Mouse (Mus musculus): ENCODE measurements around the gene Exosc5. TPM values are rescaled to one million over a fixed set of nuclear protein-coding genes. Genes with fewer than 3 reads are reported as not detected.
A peak's percentile ranks its signal among the peaks of the same experiment; 100 is the strongest.

Exosc5 gene
- polyA plus RNA-seq, 1 experiment from 2014 or later = 49.2 TPM

- ATAC-seq (peak; percentile 18; the same call in 1 of the 2 replicates), DNase-seq (no peak)
- no peak overlapping the region for H3K9ac ChIP-seq (replicated peaks)
- WGBS (ENCODE audit: insufficient replicate concordance) = 40% methylated on average over 5 of the region's 5 CpGs
- H3K4me2 ChIP-seq (ENCODE audit: low read depth, low read length) = no peak overlapping the region
- peak overlapping the region; percentile 73 for H3K27ac ChIP-seq (ENCODE audit: low read depth)
- peaks cover 56% of the 10 kb centered on the region for H3K36me3 ChIP-seq (replicated peaks; ENCODE audit: insufficient read depth, low read length)
- no peak for TF ChIP-seq EP300 (IDR thresholded peaks at IDR 0.05; ENCODE audit: low read depth)
- TF ChIP-seq CTCF (IDR thresholded peaks at IDR 0.05; ENCODE audit: low read depth) = no peak
- peaks cover 18% of the 10 kb centered on the region for H3K4me1 ChIP-seq (ENCODE audit: insufficient read depth)
- no peaks in the 10 kb centered on the region for H3K27me3 ChIP-seq (ENCODE audit: insufficient read depth, low read length)
- no peaks in the 10 kb centered on the region for H3K9me3 ChIP-seq (ENCODE audit: low read length)
- no peak overlapping the region for H3K4me3 ChIP-seq (ENCODE audit: low read depth, low read length)
Observed at GRCm38 (mm10) chr7:25632679-25633078, 26.3 kb upstream of the Exosc5 start.

- WGBS (ENCODE audit: insufficient replicate concordance) = 71% methylated on average over 3 of the region's 3 CpGs
- peak; percentile 52 for DNase-seq
- no peak overlapping the region; the same call in 1 of the 2 replicates for H3K9ac ChIP-seq (replicated peaks)
- ATAC-seq = peak; percentile 46
- TF ChIP-seq EP300 (IDR thresholded peaks at IDR 0.05; ENCODE audit: low read depth) (no peak), CTCF (IDR thresholded peaks at IDR 0.05; ENCODE audit: low read depth) (no peak)
- peaks cover 50% of the 10 kb centered on the region for H3K36me3 ChIP-seq (replicated peaks; ENCODE audit: insufficient read depth, low read length)
- no peaks in the 10 kb centered on the region for H3K27me3 ChIP-seq (ENCODE audit: insufficient read depth, low read length)
- H3K4me3 ChIP-seq (ENCODE audit: low read depth, low read length) = no peak overlapping the region
- H3K27ac ChIP-seq (ENCODE audit: low read depth) = peak overlapping the region; percentile 73
- no peak overlapping the region for H3K4me2 ChIP-seq (ENCODE audit: low read depth, low read length)
- H3K9me3 ChIP-seq (ENCODE audit: low read length) = no peaks in the 10 kb centered on the region
- H3K4me1 ChIP-seq (ENCODE audit: insufficient read depth) = peaks cover 5% of the 10 kb centered on the region; the same call in 1 of the 2 replicates
Observed at GRCm38 (mm10) chr7:25636373-25636772, 22.6 kb upstream of the Exosc5 start.

- 85% methylated on average over 5 of the region's 5 CpGs for WGBS (ENCODE audit: insufficient replicate concordance)
- H3K9ac ChIP-seq (replicated peaks) = no peak overlapping the region
- H3K36me3 ChIP-seq (replicated peaks; ENCODE audit: insufficient read depth, low read length) = peaks cover 45% of the 10 kb centered on the region
- H3K27ac ChIP-seq (ENCODE audit: low read depth) = peak overlapping the region; percentile 68
- DNase-seq (no peak), ATAC-seq (no peak)
- peaks cover 5% of the 10 kb centered on the region; the same call in 1 of the 2 replicates for H3K4me1 ChIP-seq (ENCODE audit: insufficient read depth)
- no peaks in the 10 kb centered on the region for H3K27me3 ChIP-seq (ENCODE audit: insufficient read depth, low read length)
- H3K4me2 ChIP-seq (ENCODE audit: low read depth, low read length) = no peak overlapping the region
- H3K9me3 ChIP-seq (ENCODE audit: low read length) = no peaks in the 10 kb centered on the region
- no peak overlapping the region for H3K4me3 ChIP-seq (ENCODE audit: low read depth, low read length)
- TF ChIP-seq EP300 (IDR thresholded peaks at IDR 0.05; ENCODE audit: low read depth) (no peak), CTCF (IDR thresholded peaks at IDR 0.05; ENCODE audit: low read depth) (no peak)
Observed at GRCm38 (mm10) chr7:25637099-25637498, 21.9 kb upstream of the Exosc5 start.

- Histone ChIP-seq H3K4me2 (ENCODE audit: low read depth, low read length) (no peak overlapping the region), H3K36me3 (replicated peaks; ENCODE audit: insufficient read depth, low read length) (peaks cover 28% of the 10 kb centered on the region), H3K27ac (ENCODE audit: low read depth) (no peak overlapping the region), H3K9me3 (ENCODE audit: low read length) (no peaks in the 10 kb centered on the region), H3K4me3 (ENCODE audit: low read depth, low read length) (no peak overlapping the region), H3K27me3 (ENCODE audit: insufficient read depth, low read length) (no peaks in the 10 kb centered on the region), H3K4me1 (ENCODE audit: insufficient read depth) (peaks cover 8% of the 10 kb centered on the region), H3K9ac (replicated peaks) (no peak overlapping the region)
- DNase-seq = no peak
- TF ChIP-seq CTCF (IDR thresholded peaks at IDR 0.05; ENCODE audit: low read depth) (no peak), EP300 (IDR thresholded peaks at IDR 0.05; ENCODE audit: low read depth) (no peak)
- ATAC-seq = no peak
- 86% methylated on average over 4 of the region's 4 CpGs for WGBS (ENCODE audit: insufficient replicate concordance)
Observed at GRCm38 (mm10) chr7:25639754-25640153, 19.2 kb upstream of the Exosc5 start.

GRCm38 (mm10) chr7:25644136-25644535 is 14.8 kb upstream of the Exosc5 start:
- Histone ChIP-seq H3K27me3 (ENCODE audit: insufficient read depth, low read length) (no peaks in the 10 kb centered on the region), H3K9ac (replicated peaks) (no peak overlapping the region), H3K4me3 (ENCODE audit: low read depth, low read length) (no peak overlapping the region), H3K4me2 (ENCODE audit: low read depth, low read length) (no peak overlapping the region), H3K4me1 (ENCODE audit: insufficient read depth) (peaks cover 13% of the 10 kb centered on the region; the same call in 1 of the 2 replicates), H3K9me3 (ENCODE audit: low read length) (no peaks in the 10 kb centered on the region), H3K36me3 (replicated peaks; ENCODE audit: insufficient read depth, low read length) (peaks cover 12% of the 10 kb centered on the region; the same call in 1 of the 2 replicates), H3K27ac (ENCODE audit: low read depth) (no peak overlapping the region)
- no peak for ATAC-seq
- DNase-seq = no peak
- TF ChIP-seq CTCF (IDR thresholded peaks at IDR 0.05; ENCODE audit: low read depth) = no peak
- no peak for TF ChIP-seq EP300 (IDR thresholded peaks at IDR 0.05; ENCODE audit: low read depth)
- WGBS (ENCODE audit: insufficient replicate concordance) = 42% methylated on average over 10 of the region's 10 CpGs

- H3K4me3 ChIP-seq (ENCODE audit: low read depth, low read length) = no peak overlapping the region
- DNase-seq (no peak), ATAC-seq (no peak)
- H3K9me3 ChIP-seq (ENCODE audit: low read length) = no peaks in the 10 kb centered on the region
- H3K27me3 ChIP-seq (ENCODE audit: insufficient read depth, low read length) = no peaks in the 10 kb centered on the region
- H3K9ac ChIP-seq (replicated peaks) = no peak overlapping the region
- H3K4me2 ChIP-seq (ENCODE audit: low read depth, low read length) = no peak overlapping the region
- 35% methylated on average over 4 of the region's 4 CpGs for WGBS (ENCODE audit: insufficient replicate concordance)
- TF ChIP-seq EP300 (IDR thresholded peaks at IDR 0.05; ENCODE audit: low read depth) (no peak), CTCF (IDR thresholded peaks at IDR 0.05; ENCODE audit: low read depth) (no peak)
- H3K27ac ChIP-seq (ENCODE audit: low read depth) = no peak overlapping the region
- peaks cover 12% of the 10 kb centered on the region; the same call in 1 of the 2 replicates for H3K36me3 ChIP-seq (replicated peaks; ENCODE audit: insufficient read depth, low read length)
- H3K4me1 ChIP-seq (ENCODE audit: insufficient read depth) = peaks cover 18% of the 10 kb centered on the region
Observed at GRCm38 (mm10) chr7:25644631-25645030, 14.3 kb upstream of the Exosc5 start.

Data from liver, postnatal 0 days (tissue).